Mouse (Mus musculus): ENCODE measurements around the gene Spata9. TPM values are rescaled to one million over a fixed set of nuclear protein-coding genes. Genes with fewer than 3 reads are reported as not detected.
A peak's percentile ranks its signal among the peaks of the same experiment; 100 is the strongest.

Gene Spata9
- polyA plus RNA-seq, 1 experiment from 2014 or later = 0.47 TPM

DNA sequence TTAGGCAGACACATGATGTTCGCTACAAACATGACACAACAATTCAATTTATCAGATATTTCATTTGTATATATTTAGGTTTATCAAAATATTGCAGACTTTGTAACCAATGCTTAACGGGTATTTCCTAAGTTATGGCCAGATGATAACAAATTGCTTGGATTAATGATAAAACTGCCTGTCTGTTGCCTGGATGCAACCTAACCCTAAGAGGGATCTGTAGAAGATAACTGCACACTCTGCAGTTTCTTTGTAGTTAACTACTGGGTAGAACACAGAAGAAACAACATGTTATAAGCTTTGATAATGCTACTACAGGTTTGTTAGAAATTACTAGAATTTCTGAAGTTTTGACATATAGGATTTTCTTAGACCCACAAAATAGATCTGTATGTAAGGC lies 9.3 kb downstream of the Spata9 start:
- Histone ChIP-seq H3K9me3 (replicated peaks; ENCODE audit: control insufficient read depth, low read length) (no peaks in the 10 kb centered on the region), H3K4me2 (ENCODE audit: low read depth, low read length) (no peak overlapping the region), H3K4me3 (ENCODE audit: low read depth, low read length) (no peak overlapping the region), H3K27ac (ENCODE audit: low read length) (no peak overlapping the region), H3K36me3 (ENCODE audit: control insufficient read depth, insufficient read depth) (no peaks in the 10 kb centered on the region), H3K9ac (ENCODE audit: low read depth, low read length) (no peak overlapping the region), H3K4me1 (ENCODE audit: control insufficient read depth, low read depth, low read length) (no peaks in the 10 kb centered on the region), H3K27me3 (ENCODE audit: control insufficient read depth, insufficient read depth, low read depth, low read length) (no peaks in the 10 kb centered on the region)
- 31% methylated on average over 2 of the region's 2 CpGs for WGBS (ENCODE audit: insufficient replicate concordance)
- ATAC-seq (ENCODE audit: low read depth) = no peak

DNA sequence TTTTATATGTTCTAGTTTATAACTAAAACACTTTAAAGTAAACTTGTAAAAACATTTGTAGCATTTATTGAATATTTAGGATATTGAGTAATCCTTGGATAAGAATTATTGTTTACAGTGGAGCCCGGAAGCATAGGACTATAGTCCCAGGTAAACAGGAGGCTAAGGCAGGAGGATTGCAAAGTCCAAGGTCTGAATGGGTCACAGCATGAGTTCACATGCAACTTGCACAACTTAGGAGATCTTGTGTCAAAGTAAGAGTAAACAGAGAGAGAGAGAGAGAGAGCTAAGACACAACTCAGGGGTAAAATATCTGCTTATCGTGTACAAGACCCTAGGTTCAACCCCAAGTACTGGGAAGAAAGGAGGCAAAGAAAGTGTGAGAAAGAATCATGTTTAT lies 9.7 kb downstream of the Spata9 start:
- Histone ChIP-seq H3K4me3 (ENCODE audit: low read depth, low read length) (no peak overlapping the region), H3K27ac (ENCODE audit: low read length) (no peak overlapping the region), H3K9ac (ENCODE audit: low read depth, low read length) (no peak overlapping the region), H3K9me3 (replicated peaks; ENCODE audit: control insufficient read depth, low read length) (no peaks in the 10 kb centered on the region), H3K4me1 (ENCODE audit: control insufficient read depth, low read depth, low read length) (no peaks in the 10 kb centered on the region), H3K36me3 (ENCODE audit: control insufficient read depth, insufficient read depth) (no peaks in the 10 kb centered on the region), H3K4me2 (ENCODE audit: low read depth, low read length) (no peak overlapping the region), H3K27me3 (ENCODE audit: control insufficient read depth, insufficient read depth, low read depth, low read length) (no peaks in the 10 kb centered on the region)
- WGBS (ENCODE audit: insufficient replicate concordance) = 71% methylated on average over 2 of the region's 2 CpGs
- ATAC-seq (ENCODE audit: low read depth) = peak; percentile 84

DNA sequence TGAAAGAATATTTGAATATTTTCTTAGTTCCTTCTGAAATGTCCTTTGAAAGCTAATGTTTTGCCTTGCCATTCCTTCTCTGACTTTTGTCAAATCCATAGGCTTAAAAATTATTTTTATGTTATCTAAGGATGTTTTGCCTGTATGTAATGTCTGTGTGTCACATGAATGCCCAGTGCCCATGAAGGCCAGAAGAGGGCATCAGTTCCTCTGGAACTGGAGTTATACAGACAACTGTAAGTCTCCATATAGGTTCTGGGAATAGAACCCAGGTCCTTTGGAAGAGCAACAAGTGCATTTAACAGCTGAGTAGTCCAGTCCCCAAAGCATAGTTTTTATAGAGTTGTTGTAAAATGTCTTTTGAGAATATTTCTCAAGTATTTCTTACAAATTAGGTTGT lies 15.0 kb downstream of the Spata9 start:
- Histone ChIP-seq H3K4me2 (ENCODE audit: low read depth, low read length) (no peak overlapping the region), H3K27ac (ENCODE audit: low read length) (no peak overlapping the region), H3K4me1 (ENCODE audit: control insufficient read depth, low read depth, low read length) (no peaks in the 10 kb centered on the region), H3K27me3 (ENCODE audit: control insufficient read depth, insufficient read depth, low read depth, low read length) (no peaks in the 10 kb centered on the region), H3K9ac (ENCODE audit: low read depth, low read length) (no peak overlapping the region), H3K4me3 (ENCODE audit: low read depth, low read length) (no peak overlapping the region), H3K9me3 (replicated peaks; ENCODE audit: control insufficient read depth, low read length) (no peaks in the 10 kb centered on the region), H3K36me3 (ENCODE audit: control insufficient read depth, insufficient read depth) (no peaks in the 10 kb centered on the region)
- no peak for ATAC-seq (ENCODE audit: low read depth)

DNA sequence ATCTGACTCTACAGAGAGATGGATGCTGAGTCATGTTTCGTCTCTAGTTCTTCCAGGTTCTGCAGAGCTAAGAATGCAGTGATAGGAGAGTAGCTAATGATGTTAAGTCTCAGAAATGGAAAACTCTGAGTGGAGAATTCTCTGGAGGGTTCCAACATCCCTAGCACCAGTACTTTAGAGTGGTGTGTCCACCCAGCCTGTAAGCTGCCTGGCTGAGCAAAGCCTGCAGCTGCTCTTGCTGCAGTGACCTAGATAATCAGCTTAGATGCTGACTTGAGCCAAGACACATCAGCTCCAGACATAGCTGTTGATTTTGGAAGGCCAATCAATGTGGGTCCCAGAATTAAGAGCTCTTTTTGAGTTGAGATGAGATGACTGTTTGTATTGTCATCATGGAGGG lies 21.1 kb downstream of the Spata9 start:
- no peaks in the 10 kb centered on the region; the same call in 1 of the 2 replicates for H3K4me1 ChIP-seq (ENCODE audit: control insufficient read depth, low read depth, low read length)

DNA sequence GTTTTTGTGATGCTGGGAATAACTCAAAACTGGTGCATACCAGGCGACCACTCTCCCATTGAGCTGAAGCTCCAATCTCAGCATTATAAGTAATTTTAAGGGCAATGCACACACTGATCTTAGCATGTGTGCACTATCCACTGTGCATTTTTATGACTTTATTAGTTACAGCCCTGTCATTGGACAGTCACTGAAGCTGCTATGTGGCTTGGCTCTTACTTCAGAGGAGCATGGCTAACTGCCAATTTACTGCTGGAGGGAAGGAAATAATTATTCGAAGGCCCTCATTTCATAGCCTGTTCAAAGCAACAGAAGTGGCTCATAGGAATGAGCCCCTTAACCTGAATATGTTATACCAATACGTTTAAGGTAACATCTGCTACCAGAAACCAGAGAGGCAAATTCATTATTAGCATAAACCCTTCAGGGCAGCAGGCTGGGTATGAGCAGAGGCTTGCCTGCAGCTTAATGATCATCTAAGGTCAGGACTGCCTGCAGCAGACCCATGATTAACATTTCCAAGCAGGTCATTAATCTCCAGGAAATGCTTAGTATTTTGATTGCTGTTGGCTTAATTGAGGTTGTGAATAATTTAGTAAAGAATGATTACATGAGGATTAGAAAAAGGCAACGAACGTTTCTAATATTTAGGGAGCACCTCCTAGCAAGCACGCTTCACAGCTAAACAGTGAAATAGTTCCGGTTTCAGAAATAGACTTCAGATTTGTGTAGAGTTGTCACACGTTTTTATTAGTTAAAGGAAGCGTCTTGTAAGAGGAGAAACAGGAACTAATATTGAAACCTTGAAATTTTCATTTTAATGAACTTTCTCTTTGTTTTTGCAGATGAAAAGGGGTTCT lies 25.4 kb downstream of the Spata9 start:
- Histone ChIP-seq H3K4me3 (ENCODE audit: low read depth, low read length) (no peak overlapping the region), H3K27ac (ENCODE audit: low read length) (no peak overlapping the region), H3K9me3 (replicated peaks; ENCODE audit: control insufficient read depth, low read length) (no peaks in the 10 kb centered on the region), H3K36me3 (ENCODE audit: control insufficient read depth, insufficient read depth) (no peaks in the 10 kb centered on the region), H3K4me2 (ENCODE audit: low read depth, low read length) (no peak overlapping the region), H3K27me3 (ENCODE audit: control insufficient read depth, insufficient read depth, low read depth, low read length) (no peaks in the 10 kb centered on the region), H3K4me1 (ENCODE audit: control insufficient read depth, low read depth, low read length) (no peaks in the 10 kb centered on the region; the same call in 1 of the 2 replicates), H3K9ac (ENCODE audit: low read depth, low read length) (no peak overlapping the region)
- WGBS (ENCODE audit: insufficient replicate concordance) = 50% methylated on average over 9 of the region's 9 CpGs
- no peak; the same call in 1 of the 2 replicates for ATAC-seq (ENCODE audit: low read depth)

More for the DNA sequence above, 21.1 kb downstream of the Spata9 start:
- no peaks in the 10 kb centered on the region for H3K36me3 ChIP-seq (ENCODE audit: control insufficient read depth, insufficient read depth)
- WGBS (ENCODE audit: insufficient replicate concordance) = 71% methylated on average over 1 of the region's 1 CpGs
- H3K4me3 ChIP-seq (ENCODE audit: low read depth, low read length) = no peak overlapping the region
- H3K9ac ChIP-seq (ENCODE audit: low read depth, low read length) = no peak overlapping the region
- H3K27me3 ChIP-seq (ENCODE audit: control insufficient read depth, insufficient read depth, low read depth, low read length) = no peaks in the 10 kb centered on the region
- no peak for ATAC-seq (ENCODE audit: low read depth)
- no peak overlapping the region for H3K4me2 ChIP-seq (ENCODE audit: low read depth, low read length)
- no peaks in the 10 kb centered on the region for H3K9me3 ChIP-seq (replicated peaks; ENCODE audit: control insufficient read depth, low read length)
- no peak overlapping the region for H3K27ac ChIP-seq (ENCODE audit: low read length)

DNA sequence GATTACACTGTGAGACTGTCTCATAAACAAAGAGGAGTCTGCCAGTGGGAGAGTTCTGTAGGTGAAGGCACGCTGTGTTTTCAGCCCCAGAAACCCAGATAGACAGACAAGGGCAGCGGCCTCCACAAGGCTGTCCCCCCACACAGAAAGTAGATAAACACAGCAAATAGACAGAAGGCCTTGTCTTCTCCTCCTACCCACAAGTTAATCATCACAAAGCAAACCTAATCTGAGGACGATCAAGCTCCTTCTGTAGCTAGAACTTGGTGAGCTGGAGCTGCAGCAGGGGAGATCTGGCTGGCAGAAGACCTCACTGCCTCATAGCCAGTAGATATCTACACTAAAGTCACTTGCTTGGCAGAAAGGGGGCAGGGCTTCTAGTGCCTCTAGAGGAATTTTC lies 36.3 kb downstream of the Spata9 start:
- Histone ChIP-seq H3K27me3 (ENCODE audit: control insufficient read depth, insufficient read depth, low read depth, low read length) (no peaks in the 10 kb centered on the region), H3K9me3 (replicated peaks; ENCODE audit: control insufficient read depth, low read length) (no peaks in the 10 kb centered on the region), H3K4me3 (ENCODE audit: low read depth, low read length) (no peak overlapping the region), H3K27ac (ENCODE audit: low read length) (no peak overlapping the region), H3K9ac (ENCODE audit: low read depth, low read length) (no peak overlapping the region), H3K4me2 (ENCODE audit: low read depth, low read length) (no peak overlapping the region), H3K4me1 (ENCODE audit: control insufficient read depth, low read depth, low read length) (peaks cover 2% of the 10 kb centered on the region; the same call in 1 of the 2 replicates), H3K36me3 (ENCODE audit: control insufficient read depth, insufficient read depth) (peaks cover 12% of the 10 kb centered on the region)
- 14% methylated on average over 3 of the region's 3 CpGs for WGBS (ENCODE audit: insufficient replicate concordance)
- peak; percentile 54 for ATAC-seq (ENCODE audit: low read depth)

DNA sequence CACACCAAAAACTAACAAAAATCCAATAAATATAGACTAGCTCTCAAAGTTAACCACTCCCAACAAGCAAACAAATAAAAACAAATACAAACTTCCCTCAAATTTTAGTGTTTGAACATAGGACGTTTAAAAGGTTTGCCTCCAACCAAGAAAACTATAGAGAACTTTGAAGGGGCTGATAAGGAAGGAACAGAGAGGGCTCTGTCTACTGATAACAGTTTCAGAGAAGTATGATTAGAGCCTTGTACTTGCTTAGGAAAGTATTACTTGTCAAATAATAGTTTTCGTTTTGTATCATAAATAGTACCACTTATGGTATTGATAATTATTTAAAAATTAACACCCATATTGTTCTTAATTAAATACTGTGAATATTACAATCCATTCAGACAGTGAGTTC lies 47.6 kb downstream of the Spata9 start:
- H3K4me3 ChIP-seq (ENCODE audit: low read depth, low read length) = no peak overlapping the region
- H3K27me3 ChIP-seq (ENCODE audit: control insufficient read depth, insufficient read depth, low read depth, low read length) = no peaks in the 10 kb centered on the region
- ATAC-seq (ENCODE audit: low read depth) = no peak
- H3K36me3 ChIP-seq (ENCODE audit: control insufficient read depth, insufficient read depth) = no peaks in the 10 kb centered on the region; the same call in 1 of the 2 replicates
- peaks cover 16% of the 10 kb centered on the region for H3K4me1 ChIP-seq (ENCODE audit: control insufficient read depth, low read depth, low read length)
- H3K9me3 ChIP-seq (replicated peaks; ENCODE audit: control insufficient read depth, low read length) = no peaks in the 10 kb centered on the region
- 15% methylated on average over 2 of the region's 2 CpGs for WGBS (ENCODE audit: insufficient replicate concordance)
- H3K27ac ChIP-seq (ENCODE audit: low read length) = no peak overlapping the region
- H3K4me2 ChIP-seq (ENCODE audit: low read depth, low read length) = peak overlapping the region; percentile 44
- H3K9ac ChIP-seq (ENCODE audit: low read depth, low read length) = no peak overlapping the region

DNA sequence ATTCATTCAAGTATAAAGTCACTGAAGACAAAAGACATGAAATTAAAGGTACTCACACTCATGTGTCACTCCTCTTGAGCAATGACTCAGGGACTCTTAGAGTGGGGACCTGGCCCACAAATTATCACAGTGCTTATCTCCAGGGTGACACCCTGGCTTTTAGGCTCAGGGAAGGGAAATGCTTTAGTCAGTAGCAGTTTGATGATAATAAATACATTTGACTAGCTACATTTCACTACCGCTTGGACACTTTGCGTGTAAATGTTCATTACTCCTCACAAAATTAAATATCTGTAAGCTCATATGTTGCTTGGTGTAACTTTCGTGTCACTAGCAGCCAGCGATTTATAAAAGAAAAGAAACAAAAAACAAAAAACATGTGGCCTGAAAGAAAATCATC lies 50.5 kb downstream of the Spata9 start:
- peaks cover 8% of the 10 kb centered on the region for H3K4me1 ChIP-seq (ENCODE audit: control insufficient read depth, low read depth, low read length)
- no peaks in the 10 kb centered on the region; the same call in 1 of the 2 replicates for H3K36me3 ChIP-seq (ENCODE audit: control insufficient read depth, insufficient read depth)
- peak overlapping the region; percentile 81 for H3K4me3 ChIP-seq (ENCODE audit: low read depth, low read length)
- no peaks in the 10 kb centered on the region for H3K9me3 ChIP-seq (replicated peaks; ENCODE audit: control insufficient read depth, low read length)
- H3K27me3 ChIP-seq (ENCODE audit: control insufficient read depth, insufficient read depth, low read depth, low read length) = no peaks in the 10 kb centered on the region
- H3K4me2 ChIP-seq (ENCODE audit: low read depth, low read length) = peak overlapping the region; percentile 82
- peak overlapping the region; percentile 82 for H3K9ac ChIP-seq (ENCODE audit: low read depth, low read length)
- 10% methylated on average over 4 of the region's 4 CpGs for WGBS (ENCODE audit: insufficient replicate concordance)
- ATAC-seq (ENCODE audit: low read depth) = peak; percentile 81
- H3K27ac ChIP-seq (ENCODE audit: low read length) = peak overlapping the region; percentile 96
